Mouse (Mus musculus) heart, embryonic 11.5 days (tissue): ENCODE measurements around the gene Ss18l2. TPM values are rescaled to one million over a fixed set of nuclear protein-coding genes. Genes with fewer than 3 reads are reported as not detected.

Experiments
- ATAC-seq: fragments of 200-750 bp; cut with Nextera tagmentation; replicated peaks from 2 replicates; pipeline ENCODE4 v1.8.0; 2017; ENCODE audit warnings: moderate library complexity; ENCODE audit not compliant: insufficient number of reproducible peaks, low FRiP score, low TSS enrichment
- H3K27ac ChIP-seq: fragments of 300-500 bp; sonication (generic); 2 replicates; pipeline ENCODE4 v1.5.1; 2014; ENCODE audit warnings: mild to moderate bottlenecking, low read depth, low read length
- H3K27me3 ChIP-seq: fragments of 300-500 bp; sonication (generic); 2 replicates; pipeline ENCODE4 v1.6.1; 2014; ENCODE audit warnings: mild to moderate bottlenecking, low read length, mixed read lengths; ENCODE audit not compliant: control insufficient read depth, insufficient read depth
- H3K36me3 ChIP-seq: fragments of 300-500 bp; sonication (generic); 2 replicates; pipeline ENCODE4 v1.6.1; 2014; ENCODE audit warnings: mild to moderate bottlenecking, low read length, moderate library complexity, mixed read lengths; ENCODE audit not compliant: control insufficient read depth, insufficient read depth
- H3K4me1 ChIP-seq: fragments of 300-500 bp; sonication (generic); 2 replicates; pipeline ENCODE4 v1.6.1; 2014; ENCODE audit warnings: low read length; ENCODE audit not compliant: control insufficient read depth, insufficient read depth
- H3K4me2 ChIP-seq: fragments of 300-500 bp; sonication (generic); 2 replicates; pipeline ENCODE4 v1.6.1; 2014; ENCODE audit warnings: mild to moderate bottlenecking, moderate library complexity
- H3K4me3 ChIP-seq: fragments of 300-500 bp; sonication (generic); 2 replicates; pipeline ENCODE4 v1.5.1; 2014; ENCODE audit warnings: low read depth, low read length
- H3K9ac ChIP-seq: fragments of 300-500 bp; sonication (generic); 2 replicates; pipeline ENCODE4 v1.6.1; 2014; ENCODE audit warnings: mild to moderate bottlenecking, low read depth, low read length, moderate library complexity
- H3K9me3 ChIP-seq: fragments of 300-500 bp; sonication (generic); replicated peaks from 2 replicates; pipeline ENCODE4 v1.6.1; 2016; ENCODE audit warnings: low read length; ENCODE audit not compliant: control insufficient read depth
- WGBS: fragments of 180-500 bp; shearing (Covaris S2); extraction: QIAGEN DNeasy Blood & Tissue Kit; methylation state at CpG from one replicate; pipeline ENCODE4 v1.1.7; 2014; ENCODE audit not compliant: insufficient replicate concordance; 5-methylcytosine and 5-hydroxymethylcytosine counted together
- polyA plus RNA-seq: library from polyadenylated mRNA; unstranded; fragments of >200 nt; fragmentation: Nextera tagmentation; extraction: Ambion mirVana; gene quantifications from 2 replicates; pipeline ENCODE4 v1.2.1, GENCODE M21; 2014

The Ss18l2 gene
- polyA plus RNA-seq = 153 and 161 TPM in 2 replicates

DNA sequence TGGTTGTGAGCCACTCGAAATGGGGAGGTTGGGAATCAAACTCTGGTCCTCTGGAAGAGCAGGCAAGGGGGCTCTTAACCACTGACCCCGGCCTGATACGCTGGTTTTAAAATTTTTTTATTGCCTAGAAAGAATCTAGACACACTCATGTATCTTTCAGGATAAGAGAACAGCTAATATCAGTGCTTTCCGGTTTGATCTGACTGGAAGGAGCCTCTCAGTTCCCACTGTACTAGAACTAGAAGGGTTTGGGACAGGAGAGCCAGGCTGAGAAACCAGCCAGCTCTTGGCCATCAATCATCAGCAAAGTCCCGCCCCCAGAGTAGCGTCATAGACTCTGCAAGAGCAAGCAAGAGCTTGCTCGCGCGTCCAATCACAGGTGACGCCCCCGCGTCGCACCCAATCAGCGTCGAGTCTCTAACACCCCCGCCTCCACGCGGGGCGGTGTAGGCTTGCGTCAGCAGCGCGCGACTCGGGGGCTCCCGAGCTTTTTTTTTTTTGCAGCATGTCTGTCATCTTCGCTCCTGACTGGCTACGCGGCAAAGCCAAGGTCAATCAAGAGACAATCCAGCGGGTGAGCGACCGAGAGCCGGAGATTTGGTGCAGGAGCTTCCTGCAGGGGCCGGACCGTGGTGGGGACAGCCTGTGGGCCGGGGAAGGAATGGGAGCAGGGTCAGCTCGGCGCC, at the start of gene Ss18l2:
Gene Ss18l2 (plus strand): TSS at position 432 of the 686 bp plus-strand sequence.
- Histone ChIP-seq H3K9ac (peak within 1 kb of the TSS; percentile 97), H3K4me2 (peak within 1 kb of the TSS; percentile 82), H3K36me3 (peaks cover 3% of the 10 kb centered on the region; the same call in 1 of the 2 replicates), H3K27me3 (no peaks in the 10 kb centered on the region), H3K4me3 (peak within 1 kb of the TSS; percentile 95), H3K27ac (peak within 1 kb of the TSS; percentile 99), H3K9me3 (no peaks in the 10 kb centered on the region), H3K4me1 (peaks cover 22% of the 10 kb centered on the region)
- 4% methylated on average over 37 of the region's 37 CpGs for WGBS
- peak; percentile 99 for ATAC-seq

DNA sequence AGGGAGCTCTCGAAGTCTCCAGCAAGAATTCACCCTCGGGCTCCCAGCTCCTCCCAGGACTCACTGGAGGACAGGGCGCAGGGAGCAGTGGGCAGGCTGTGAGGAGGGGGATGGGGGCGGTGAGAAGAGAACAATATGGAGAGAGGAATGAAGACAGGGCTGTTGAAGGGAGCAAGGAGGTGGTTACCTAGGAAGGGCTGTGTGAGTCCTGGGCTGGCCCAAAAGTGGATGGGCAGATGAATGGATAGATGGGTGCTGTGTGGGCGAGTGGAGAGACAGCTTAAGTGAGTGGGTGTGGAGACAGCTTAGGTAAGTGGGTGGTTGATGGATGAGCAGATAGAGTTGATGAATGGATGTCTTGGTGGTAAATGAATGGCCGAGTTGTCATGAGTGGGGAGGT, 46.7 kb upstream of the Ss18l2 start:
- H3K36me3 ChIP-seq = no peaks in the 10 kb centered on the region
- peaks cover 32% of the 10 kb centered on the region for H3K27me3 ChIP-seq
- H3K4me3 ChIP-seq = no peak overlapping the region
- no peak overlapping the region for H3K27ac ChIP-seq
- 77% methylated on average over 6 of the region's 6 CpGs for WGBS
- H3K9me3 ChIP-seq = no peaks in the 10 kb centered on the region
- no peaks in the 10 kb centered on the region for H3K4me1 ChIP-seq
- no peak overlapping the region for H3K4me2 ChIP-seq
- no peak overlapping the region for H3K9ac ChIP-seq
- no peak for ATAC-seq

DNA sequence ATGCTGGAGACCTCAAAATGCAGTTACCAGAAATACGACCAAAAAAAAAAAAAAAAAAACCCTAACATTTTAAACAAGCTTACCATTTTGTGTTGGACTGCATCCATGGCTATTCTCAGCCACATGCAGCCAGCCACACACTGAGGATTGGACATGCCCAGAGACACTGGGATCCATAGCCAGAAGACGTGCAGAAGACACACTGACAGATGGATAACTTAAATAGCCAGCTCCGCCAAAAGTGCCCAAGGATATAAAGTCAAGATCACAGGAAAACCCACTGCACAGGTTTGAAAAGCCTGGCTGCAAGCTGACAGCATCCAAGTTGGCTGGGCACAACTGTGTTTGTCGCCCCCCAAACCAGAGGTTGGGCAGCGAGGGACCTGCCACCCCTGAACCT, 46.0 kb upstream of the Ss18l2 start:
- no peak overlapping the region for H3K27ac ChIP-seq
- no peak for ATAC-seq
- 76% methylated on average over 5 of the region's 5 CpGs for WGBS
- peaks cover 38% of the 10 kb centered on the region for H3K27me3 ChIP-seq
- H3K4me1 ChIP-seq = no peaks in the 10 kb centered on the region
- no peak overlapping the region for H3K4me3 ChIP-seq
- no peaks in the 10 kb centered on the region for H3K36me3 ChIP-seq
- H3K4me2 ChIP-seq = no peak overlapping the region
- H3K9me3 ChIP-seq = no peaks in the 10 kb centered on the region
- H3K9ac ChIP-seq = no peak overlapping the region

DNA sequence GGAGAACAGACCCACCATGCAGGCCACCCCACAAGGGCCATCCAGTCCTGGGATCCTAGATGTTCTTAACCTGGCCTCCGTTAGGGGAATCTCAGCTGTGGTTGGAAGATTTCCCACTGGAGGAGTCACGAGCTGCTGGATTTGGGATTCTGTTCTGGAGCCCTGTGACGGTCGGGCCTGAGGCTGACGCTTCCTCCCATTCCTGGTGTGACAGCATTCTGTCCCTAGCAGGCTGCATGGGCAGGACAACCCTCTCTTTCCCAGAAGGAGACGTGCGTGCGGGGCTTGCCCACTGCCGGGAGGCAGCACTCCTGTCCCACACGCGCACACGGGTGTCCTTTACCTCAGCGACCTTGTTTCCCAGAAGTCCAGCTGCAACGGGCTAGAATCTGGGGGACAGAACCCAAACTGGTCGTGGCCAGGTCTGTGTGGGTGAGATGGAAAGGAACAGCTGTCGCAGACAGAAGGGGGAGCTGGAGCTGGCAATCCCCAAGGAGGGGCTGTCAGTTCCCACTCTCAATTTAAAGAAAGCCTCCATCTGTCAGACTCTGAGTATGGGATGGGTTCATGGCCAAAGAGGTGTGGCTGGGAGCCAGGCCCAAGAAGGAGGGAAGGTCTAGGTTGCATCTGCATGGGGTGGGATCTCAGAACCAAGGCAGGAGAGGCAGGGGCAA, 43.0 kb upstream of the Ss18l2 start:
- Histone ChIP-seq H3K4me3 (no peak overlapping the region), H3K27ac (no peak overlapping the region), H3K9me3 (no peaks in the 10 kb centered on the region), H3K4me1 (peaks cover 16% of the 10 kb centered on the region), H3K36me3 (no peaks in the 10 kb centered on the region), H3K27me3 (peaks cover 44% of the 10 kb centered on the region), H3K4me2 (no peak overlapping the region), H3K9ac (no peak overlapping the region)
- no peak for ATAC-seq
- 68% methylated on average over 16 of the region's 16 CpGs for WGBS

DNA sequence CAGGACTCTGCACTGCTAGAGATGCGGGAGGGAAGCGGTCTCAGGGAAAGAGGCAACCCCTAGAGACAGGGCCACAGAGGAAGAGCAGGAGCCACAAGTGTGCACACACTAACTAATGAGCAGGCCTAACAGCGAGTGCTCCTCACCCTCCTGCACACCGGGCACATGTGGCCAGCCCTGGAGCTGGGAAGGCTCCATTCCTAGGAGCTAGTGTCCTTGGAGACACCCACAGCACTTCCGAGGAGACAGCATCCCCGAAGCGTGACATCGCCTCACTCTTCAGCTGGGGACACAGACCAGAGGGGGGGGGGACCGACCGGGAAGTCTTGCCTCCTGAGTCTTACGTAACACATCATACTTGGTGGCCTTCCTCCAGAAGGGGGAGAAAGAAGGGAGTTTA, 42.3 kb upstream of the Ss18l2 start:
- Histone ChIP-seq H3K4me3 (no peak overlapping the region), H3K27me3 (peaks cover 44% of the 10 kb centered on the region), H3K9ac (no peak overlapping the region), H3K36me3 (no peaks in the 10 kb centered on the region), H3K4me2 (no peak overlapping the region), H3K4me1 (peaks cover 23% of the 10 kb centered on the region), H3K9me3 (no peaks in the 10 kb centered on the region), H3K27ac (no peak overlapping the region)
- no peak for ATAC-seq
- WGBS = 68% methylated on average over 11 of the region's 11 CpGs

DNA sequence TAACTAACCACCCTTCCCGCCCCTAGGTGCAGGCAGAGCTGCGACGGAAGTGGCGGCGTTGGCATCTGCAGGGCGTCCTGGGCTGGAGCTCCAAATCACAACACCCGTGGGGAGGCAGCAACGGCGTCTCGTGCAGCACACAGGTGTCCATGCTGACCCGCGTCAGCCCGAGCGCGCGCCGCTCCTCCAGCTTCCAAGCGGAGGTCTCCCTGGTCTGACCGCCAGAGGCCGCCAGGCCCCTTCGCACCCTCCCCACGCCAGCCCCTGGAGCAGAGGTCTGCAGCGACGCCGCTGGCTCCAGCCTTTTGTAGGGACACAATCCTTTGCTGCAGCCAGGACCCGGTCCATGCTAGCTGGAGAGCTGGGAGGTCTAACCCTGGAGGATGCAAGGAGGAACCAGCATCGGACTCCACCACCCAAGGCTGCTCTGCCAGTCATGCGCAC, 40.8 kb upstream of the Ss18l2 start:
- no peak overlapping the region for H3K27ac ChIP-seq
- peaks cover 44% of the 10 kb centered on the region for H3K27me3 ChIP-seq
- H3K9ac ChIP-seq = peak overlapping the region; percentile 53; the same call in 1 of the 2 replicates
- H3K9me3 ChIP-seq = no peaks in the 10 kb centered on the region
- no peak; the same call in 1 of the 2 replicates for ATAC-seq
- peak overlapping the region; percentile 27 for H3K4me3 ChIP-seq
- peak overlapping the region; percentile 71 for H3K4me2 ChIP-seq
- 1% methylated on average over 28 of the region's 28 CpGs for WGBS
- H3K36me3 ChIP-seq = no peaks in the 10 kb centered on the region
- peaks cover 26% of the 10 kb centered on the region for H3K4me1 ChIP-seq

DNA sequence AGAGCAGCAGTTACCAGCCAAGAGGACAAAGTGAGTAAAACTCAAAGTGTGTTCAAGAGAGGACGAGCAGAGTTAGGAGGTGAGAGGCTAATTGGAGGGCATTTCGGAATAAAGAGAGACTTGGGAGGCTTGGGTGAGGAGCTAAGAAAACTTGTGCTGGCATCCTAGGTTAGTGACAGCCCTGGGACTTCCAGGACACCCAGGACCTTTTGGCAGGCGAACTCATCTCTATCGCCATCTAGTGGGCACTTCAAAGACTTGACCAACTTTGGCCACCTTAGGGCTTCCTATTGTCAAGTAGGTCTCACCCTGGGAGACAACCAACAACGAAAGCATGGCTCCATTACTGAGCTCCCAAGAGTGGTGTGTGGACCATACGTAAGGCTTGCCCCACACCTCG, 38.8 kb upstream of the Ss18l2 start:
- no peak for ATAC-seq
- no peaks in the 10 kb centered on the region for H3K9me3 ChIP-seq
- 25% methylated on average over 7 of the region's 7 CpGs for WGBS
- H3K9ac ChIP-seq = no peak overlapping the region
- H3K36me3 ChIP-seq = no peaks in the 10 kb centered on the region
- no peak overlapping the region for H3K4me2 ChIP-seq
- H3K27me3 ChIP-seq = peaks cover 35% of the 10 kb centered on the region
- H3K27ac ChIP-seq = no peak overlapping the region
- H3K4me1 ChIP-seq = peaks cover 26% of the 10 kb centered on the region
- H3K4me3 ChIP-seq = no peak overlapping the region

DNA sequence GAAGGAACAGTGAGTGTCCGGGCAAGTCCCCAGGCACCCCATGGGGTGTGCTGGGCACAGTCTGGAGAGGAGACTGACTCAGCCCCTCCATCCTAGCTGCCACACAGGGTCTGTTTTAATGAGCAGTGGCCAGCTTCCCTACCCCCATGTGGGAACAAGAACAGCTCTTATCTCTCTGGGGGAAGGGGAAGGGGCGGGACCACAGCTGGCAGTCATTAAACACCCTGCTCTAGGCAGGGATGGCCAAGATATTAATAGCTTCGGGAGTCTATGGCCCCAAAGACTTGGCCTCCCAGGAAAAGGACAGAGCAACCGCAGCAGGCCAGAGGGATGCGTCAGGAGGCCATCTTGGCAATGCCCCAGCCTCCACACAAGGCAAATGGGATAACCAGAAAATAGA, 37.8 kb upstream of the Ss18l2 start:
- Histone ChIP-seq H3K4me1 (peaks cover 26% of the 10 kb centered on the region), H3K27me3 (peaks cover 26% of the 10 kb centered on the region), H3K27ac (no peak overlapping the region), H3K4me2 (no peak overlapping the region), H3K9ac (no peak overlapping the region), H3K9me3 (no peaks in the 10 kb centered on the region), H3K4me3 (no peak overlapping the region), H3K36me3 (no peaks in the 10 kb centered on the region)
- ATAC-seq = no peak
- 22% methylated on average over 5 of the region's 5 CpGs for WGBS
